ENCODE assay signal across 16 mouse cellular contexts in genomic region chr6:100525496-100525895, GRCm38 (mm10).
DNase-seq lines count a peak whose midpoint lies in the region; ATAC-seq and TF ChIP-seq lines count a peak whose summit lies in the region.
"Had no signal": no experiment of that assay in that cellular context is flagged by ENCODE, and none has a peak within 500 bp of the region (broad histone marks: within the 10 kb centered on the region; RNA-seq: fewer than 3 reads in every experiment).

No protein-coding gene starts in this region.

- H3K4me2 ChIP-seq in hindbrain, embryonic 16.5 days (ENCODE audit: low read length) = no peak overlapping the region
- H3K4me2 ChIP-seq in kidney, embryonic 14.5 days (replicated peaks; ENCODE audit: low read depth, low read length) = peak overlapping the region; percentile 22; the same call in 1 of the 2 replicates
- 0 out of 2 replicates have a peak overlapping the region, but pooled peaks have one; percentile 3 for H3K4me2 ChIP-seq in liver, embryonic 15.5 days
- H3K4me2 ChIP-seq: embryonic facial prominence, embryonic 15.5 days had no signal

- H3K4me3 ChIP-seq in hindbrain, embryonic 10.5 days = no peak overlapping the region; the same call in 1 of the 2 replicates
- no peak overlapping the region for H3K4me3 ChIP-seq in hindbrain, embryonic 16.5 days (ENCODE audit: low read length)
- H3K4me3 ChIP-seq in kidney, embryonic 14.5 days (ENCODE audit: low read length) = no peak overlapping the region
- no peak overlapping the region for H3K4me3 ChIP-seq in liver, embryonic 15.5 days (replicated peaks)
- H3K4me3 ChIP-seq: embryonic facial prominence, embryonic 15.5 days; limb, embryonic 12.5 days; midbrain, embryonic 13.5 days had no signal

- peaks cover 88% of the 10 kb centered on the region for H3K27me3 ChIP-seq in hindbrain, embryonic 10.5 days (ENCODE audit: insufficient read depth, poor library complexity, severe bottlenecking)
- no peaks in the 10 kb centered on the region for H3K27me3 ChIP-seq in hindbrain, embryonic 16.5 days (replicated peaks; ENCODE audit: control insufficient read depth, insufficient read depth, low read length)
- no peaks in the 10 kb centered on the region; the same call in 1 of the 2 replicates for H3K27me3 ChIP-seq in kidney, embryonic 14.5 days (ENCODE audit: control insufficient read depth, insufficient read depth, low read length)
- H3K27me3 ChIP-seq in liver, embryonic 15.5 days = no peaks in the 10 kb centered on the region; the same call in 1 of the 2 replicates
- H3K27me3 ChIP-seq: embryonic facial prominence, embryonic 15.5 days had no signal

- 8% methylated on average over 3 of the region's 3 CpGs for WGBS in hindbrain, embryonic 10.5 days
- 23% methylated on average over 3 of the region's 3 CpGs for WGBS in hindbrain, embryonic 16.5 days
- WGBS in kidney, embryonic 14.5 days = 1% methylated on average over 3 of the region's 3 CpGs
- WGBS in liver, embryonic 15.5 days (ENCODE audit: insufficient replicate concordance) = 39% methylated on average over 3 of the region's 3 CpGs

- no peak for TF ChIP-seq CTCF in brain, embryonic 14.5 days (IDR thresholded peaks at IDR 0.05; ENCODE audit: borderline replicate concordance, extremely low read depth, insufficient read depth, insufficient read length)

- TF ChIP-seq POLR2A in brain, embryonic 14.5 days (IDR thresholded peaks at IDR 0.05; ENCODE audit: borderline replicate concordance, extremely low read depth, insufficient read depth, insufficient read length, poor library complexity, severe bottlenecking) = no peak

- intact Hi-C loops in left cerebral cortex, postnatal 36 days (cut with DNase I) = no loop called here

- no peak for ATAC-seq in hindbrain, embryonic 16.5 days
- ATAC-seq in kidney, embryonic 14.5 days (ENCODE audit: low FRiP score, low TSS enrichment) = peak; percentile 41
- ATAC-seq in liver, embryonic 15.5 days (ENCODE audit: insufficient read depth) = no peak
- ATAC-seq: activated CD4-positive, CD25-positive, alpha-beta regulatory T cell, adult 4 months had no signal

- H3K9ac ChIP-seq in hindbrain, embryonic 16.5 days (ENCODE audit: low read depth, low read length) = no peak overlapping the region
- H3K9ac ChIP-seq in kidney, embryonic 14.5 days (ENCODE audit: low read depth, low read length) = no peak overlapping the region
- no peak overlapping the region for H3K9ac ChIP-seq in liver, embryonic 15.5 days
- H3K9ac ChIP-seq: embryonic facial prominence, embryonic 15.5 days; limb, embryonic 12.5 days; midbrain, embryonic 13.5 days had no signal

- peaks cover 59% of the 10 kb centered on the region for H3K4me1 ChIP-seq in hindbrain, embryonic 10.5 days (replicated peaks)
- H3K4me1 ChIP-seq in hindbrain, embryonic 16.5 days (ENCODE audit: control insufficient read depth, insufficient read depth, low read depth, low read length) = peaks cover 7% of the 10 kb centered on the region; the same call in 1 of the 2 replicates
- H3K4me1 ChIP-seq in kidney, embryonic 14.5 days (ENCODE audit: control insufficient read depth, insufficient read depth, low read length) = peaks cover 17% of the 10 kb centered on the region
- peaks cover 8% of the 10 kb centered on the region; the same call in 1 of the 2 replicates for H3K4me1 ChIP-seq in liver, embryonic 15.5 days (replicated peaks)

- H3K9me3 ChIP-seq in hindbrain, embryonic 10.5 days = 0 out of 2 replicates have a peak, but pooled peaks cover 4% of the 10 kb centered on the region
- no peaks in the 10 kb centered on the region for H3K9me3 ChIP-seq in hindbrain, embryonic 16.5 days (ENCODE audit: control insufficient read depth, low read length)
- H3K9me3 ChIP-seq in kidney, embryonic 14.5 days (ENCODE audit: control insufficient read depth, low read length) = peaks cover 2% of the 10 kb centered on the region; the same call in 1 of the 2 replicates
- no peaks in the 10 kb centered on the region for H3K9me3 ChIP-seq in liver, embryonic 15.5 days (replicated peaks)
- H3K9me3 ChIP-seq: embryonic facial prominence, embryonic 15.5 days; midbrain, embryonic 13.5 days had no signal

- no peaks in the 10 kb centered on the region for H3K36me3 ChIP-seq in hindbrain, embryonic 10.5 days
- no peaks in the 10 kb centered on the region for H3K36me3 ChIP-seq in hindbrain, embryonic 16.5 days (ENCODE audit: control insufficient read depth, insufficient read depth, low read length)
- no peaks in the 10 kb centered on the region for H3K36me3 ChIP-seq in kidney, embryonic 14.5 days (ENCODE audit: control insufficient read depth, insufficient read depth, low read length)
- H3K36me3 ChIP-seq in liver, embryonic 15.5 days (replicated peaks) = no peaks in the 10 kb centered on the region
- H3K36me3 ChIP-seq: embryonic facial prominence, embryonic 15.5 days; G1E; limb, embryonic 12.5 days; midbrain, embryonic 13.5 days had no signal

- peak overlapping the region; percentile 68; the same call in 1 of the 2 replicates for H3K27ac ChIP-seq in hindbrain, embryonic 10.5 days
- no peak overlapping the region for H3K27ac ChIP-seq in hindbrain, embryonic 16.5 days (ENCODE audit: low read depth, low read length)
- H3K27ac ChIP-seq in kidney, embryonic 14.5 days (ENCODE audit: low read depth, low read length) = no peak overlapping the region
- no peak overlapping the region for H3K27ac ChIP-seq in liver, embryonic 15.5 days (replicated peaks)
- H3K27ac ChIP-seq: embryonic facial prominence, embryonic 15.5 days; limb, embryonic 12.5 days; midbrain, embryonic 13.5 days had no signal

- DNase-seq in hindbrain, embryonic 10.5 days (ENCODE audit: low spot score) = peak; percentile 38
- peak; percentile 23 for DNase-seq in brain, embryonic 14.5 days (ENCODE audit: low read depth)
- DNase-seq in left cerebral cortex, postnatal 36 days (ENCODE audit: low spot score in 2 of 2) = no peak
- no peak for DNase-seq in layer of hippocampus, postnatal 10 days (ENCODE audit: low spot score in 2 of 2)
- no peak for DNase-seq in cerebellum, adult 11 months
- DNase-seq: cerebellum, postnatal 14 days; spleen, adult 18-20 months; thymus, postnatal 25 days had no signal

Comparison
In these comparisons a context has a peak if more than half of its experiments do, and no peak if none do; other contexts are left out.
1. DNase-seq: peak in hindbrain, embryonic 10.5 days (single experiment) and brain, embryonic 14.5 days (single experiment); none in left cerebral cortex, postnatal 36 days (0 of 2), layer of hippocampus, postnatal 10 days (0 of 2) and cerebellum, adult 11 months (single experiment).